Mouse (Mus musculus) urinary bladder, postnatal 10 days (tissue): ENCODE measurements around the gene Dynlt1b.
"Not testable (repeated sequence)": the region's sequence is repeated elsewhere in the genome, so short reads cannot be mapped to it uniquely, and the experiment has no call there.

ENCODE experiments used
- DNase-seq: peaks from one replicate; pipeline ENCODE4 v3.0.0; 2022; ENCODE audit warnings: low spot score

The Dynlt1b gene

DNA sequence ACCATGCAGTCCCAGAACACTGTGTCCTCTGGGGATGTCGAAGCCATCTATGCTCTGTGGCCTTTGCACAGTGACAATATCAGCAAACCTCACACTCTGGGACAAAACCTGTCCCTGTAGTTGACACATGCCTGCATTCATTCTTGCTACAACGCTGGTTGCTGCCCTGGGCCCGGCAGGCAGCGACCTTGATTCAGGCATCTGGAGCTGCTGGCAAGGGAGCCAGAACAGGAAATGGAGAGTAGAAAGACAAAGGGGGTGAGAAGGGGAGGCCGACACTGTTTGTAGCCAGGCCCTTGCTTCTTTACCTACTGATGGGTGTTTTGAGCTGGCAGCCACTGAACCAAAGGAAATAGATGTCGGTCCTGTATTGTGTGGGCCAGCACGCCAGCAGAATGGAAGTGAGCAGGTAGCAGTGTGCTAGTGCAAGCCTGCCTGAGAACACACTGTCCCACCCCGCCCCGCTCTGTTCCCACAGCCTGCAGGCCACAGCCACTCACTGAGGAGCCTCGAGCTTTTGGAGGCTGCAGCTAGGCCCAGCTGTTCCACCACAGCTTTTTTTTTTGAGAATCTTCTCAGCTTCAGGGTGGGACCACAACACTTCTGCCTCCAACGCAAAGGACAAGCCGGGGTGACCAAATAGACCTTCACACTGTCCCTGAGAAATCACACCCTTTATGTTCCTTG, 5.5 kb upstream of the Dynlt1b start:
- not testable (repeated sequence) for DNase-seq

DNA sequence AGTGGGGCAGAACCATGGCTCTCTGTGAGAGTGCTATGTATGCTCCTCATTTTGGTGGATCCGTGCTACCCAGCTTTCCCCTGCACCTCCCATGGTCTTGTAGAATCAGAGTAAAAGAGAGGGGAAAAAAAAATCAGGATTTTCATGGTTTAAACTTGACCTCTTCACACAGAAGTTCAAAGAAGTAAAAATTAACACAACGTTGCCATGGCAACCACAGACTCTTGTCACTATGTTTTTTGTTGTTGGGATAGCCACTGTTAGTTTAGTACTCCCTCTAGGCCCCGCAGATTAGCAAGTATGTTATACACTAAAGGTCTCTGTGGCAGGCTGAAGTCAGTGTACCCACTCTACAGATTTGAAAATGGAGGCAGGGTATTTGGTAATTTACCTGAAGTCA, 4.6 kb upstream of the Dynlt1b start:
- DNase-seq: not testable (repeated sequence)

DNA sequence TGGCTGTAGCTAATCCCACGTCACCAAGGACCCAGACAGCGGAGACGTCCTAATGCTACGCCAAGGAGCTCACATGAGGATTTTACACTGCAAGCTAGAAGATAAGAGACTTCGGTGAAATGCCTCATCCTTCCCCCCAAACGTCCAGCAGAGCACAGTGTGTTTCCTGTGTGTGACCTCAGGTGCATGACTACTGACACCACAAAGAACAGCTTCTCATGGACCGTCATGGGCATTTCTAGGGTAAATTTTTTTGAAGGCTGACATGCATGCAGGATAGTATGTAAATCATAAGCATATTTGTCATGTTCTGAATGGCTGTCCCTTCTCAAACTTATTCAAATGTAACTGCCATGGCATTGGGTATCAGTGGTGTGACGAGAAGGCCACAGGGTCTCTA, 3.0 kb upstream of the Dynlt1b start:
- DNase-seq: not testable (repeated sequence)

DNA sequence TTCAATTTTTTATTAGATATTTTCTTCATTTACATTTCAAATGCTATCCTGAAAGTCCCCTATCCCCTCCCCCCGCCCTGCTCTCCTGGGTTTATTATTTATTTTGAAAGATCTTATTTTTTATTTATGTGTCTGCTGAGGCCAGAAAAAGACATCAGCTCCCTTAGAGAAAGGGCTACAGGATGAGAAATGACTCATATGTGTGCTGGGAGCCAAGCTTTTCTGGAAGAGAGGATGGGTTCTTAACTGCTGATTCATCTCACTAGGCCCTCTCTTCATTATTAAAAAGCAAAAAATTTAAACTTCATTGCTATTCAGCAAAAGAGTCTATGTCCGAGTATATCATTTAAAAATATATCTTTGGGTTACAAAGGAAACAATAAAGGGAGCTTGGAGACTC, 986 bp upstream of the Dynlt1b start:
- DNase-seq: not testable (repeated sequence)

DNA sequence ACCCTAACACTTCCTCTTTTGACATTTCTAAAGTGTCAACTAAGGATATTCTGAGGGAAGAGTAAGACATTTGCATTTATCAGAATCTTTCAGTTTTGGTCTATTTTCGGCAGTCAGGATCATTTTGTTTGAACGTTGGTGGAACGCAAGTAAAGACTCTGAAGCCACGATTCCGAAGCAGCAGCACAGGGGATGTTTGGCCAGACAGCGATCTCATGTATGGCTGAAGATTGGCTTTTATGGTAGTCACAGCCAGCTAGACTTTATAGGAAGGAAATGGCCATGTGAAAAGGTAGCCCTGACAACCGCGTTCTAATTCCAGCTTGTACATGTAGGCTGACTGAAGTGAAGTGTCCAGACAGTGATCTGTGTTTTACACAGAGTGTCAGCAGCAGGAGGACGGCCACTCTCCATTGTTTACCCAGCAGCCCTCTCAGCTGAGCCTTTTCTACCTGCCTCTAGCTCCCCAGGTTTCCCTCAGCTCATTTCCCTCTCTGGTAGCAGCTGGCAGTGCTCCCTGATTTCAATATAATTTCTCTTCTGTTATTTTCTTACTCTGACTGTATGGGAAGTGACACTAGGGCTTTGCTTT, 594 bp downstream of the Dynlt1b start:
- DNase-seq: not testable (repeated sequence)

DNA sequence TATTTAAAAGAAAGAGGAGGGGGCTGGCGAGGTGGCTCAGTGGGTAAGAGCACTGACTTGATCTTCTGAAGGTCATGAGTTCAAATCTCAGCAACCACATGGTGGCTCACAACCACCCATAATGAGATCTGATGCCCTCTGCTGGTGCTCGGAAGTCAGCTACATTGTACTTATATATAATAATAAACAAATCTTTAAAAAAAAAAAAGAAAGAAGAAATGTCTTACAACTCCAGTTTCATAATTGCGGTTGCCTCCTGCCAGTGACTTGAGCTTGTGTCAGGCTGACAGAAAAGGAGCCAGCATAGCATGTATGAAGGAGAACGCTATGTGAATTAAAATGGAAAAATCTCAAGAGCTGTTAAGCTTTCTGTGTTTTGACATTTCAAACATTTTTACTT, 2.5 kb downstream of the Dynlt1b start:
- DNase-seq: not testable (repeated sequence)

DNA sequence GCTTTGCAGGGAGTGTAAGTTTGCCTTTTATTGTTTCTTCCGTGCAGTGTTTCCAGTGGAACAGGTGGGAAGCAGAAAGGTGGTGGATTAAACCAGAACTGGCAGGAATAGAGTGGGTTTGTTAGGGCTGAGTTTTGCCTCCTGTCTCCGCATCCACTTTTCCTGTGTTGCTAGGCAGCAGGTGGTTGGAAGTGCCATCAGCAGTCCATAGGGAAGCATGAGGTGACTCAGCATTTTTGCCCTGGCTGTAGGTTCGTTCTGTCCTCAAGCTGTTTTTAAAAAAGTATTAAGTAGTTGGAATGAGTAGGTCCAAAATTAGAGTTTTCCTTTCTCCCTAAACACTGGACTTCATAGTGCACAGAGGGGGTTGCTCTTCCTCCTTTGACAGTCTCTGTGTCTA, 3.8 kb downstream of the Dynlt1b start:
- DNase-seq: not testable (repeated sequence)

DNA sequence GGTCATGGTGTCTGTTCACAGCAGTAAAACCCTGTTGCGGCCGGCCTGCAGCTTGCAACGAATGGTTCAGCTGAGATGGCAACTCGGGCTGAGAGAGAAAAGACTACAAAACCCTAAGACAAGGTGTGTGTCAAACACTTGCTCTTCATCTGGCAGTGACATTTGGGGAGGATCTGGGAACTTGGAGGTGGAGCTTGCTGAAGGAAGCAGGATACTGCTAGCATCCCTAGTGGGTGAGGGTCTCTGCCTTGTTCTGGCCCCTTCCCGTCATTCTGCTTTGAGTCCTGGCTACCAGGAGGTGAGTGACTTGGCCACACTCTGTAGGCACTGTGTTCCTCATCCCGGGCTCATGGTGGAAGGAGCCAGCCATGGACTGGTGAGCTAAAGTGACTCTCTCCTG, 8.2 kb downstream of the Dynlt1b start:
- DNase-seq: not testable (repeated sequence)

DNA sequence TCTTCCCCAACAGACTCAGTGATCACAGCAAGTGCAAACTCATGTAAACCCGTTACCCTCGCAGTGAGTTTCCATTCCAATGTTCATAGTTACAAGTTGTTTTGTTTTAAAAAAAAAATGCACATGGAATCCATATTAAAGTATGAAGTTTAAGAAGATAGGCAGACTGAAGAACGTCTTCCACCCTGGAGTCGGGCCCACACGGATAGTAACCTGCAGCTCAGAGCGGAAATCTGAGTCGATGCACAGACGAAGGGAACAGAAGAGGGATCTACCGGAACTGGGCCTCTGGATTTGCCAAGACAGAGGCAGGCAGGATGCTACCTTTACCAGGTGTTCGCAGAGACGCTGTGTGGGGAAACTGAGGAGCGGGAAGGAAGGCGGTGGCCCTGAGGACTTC, 10.0 kb downstream of the Dynlt1b start:
- not testable (repeated sequence) for DNase-seq

DNA sequence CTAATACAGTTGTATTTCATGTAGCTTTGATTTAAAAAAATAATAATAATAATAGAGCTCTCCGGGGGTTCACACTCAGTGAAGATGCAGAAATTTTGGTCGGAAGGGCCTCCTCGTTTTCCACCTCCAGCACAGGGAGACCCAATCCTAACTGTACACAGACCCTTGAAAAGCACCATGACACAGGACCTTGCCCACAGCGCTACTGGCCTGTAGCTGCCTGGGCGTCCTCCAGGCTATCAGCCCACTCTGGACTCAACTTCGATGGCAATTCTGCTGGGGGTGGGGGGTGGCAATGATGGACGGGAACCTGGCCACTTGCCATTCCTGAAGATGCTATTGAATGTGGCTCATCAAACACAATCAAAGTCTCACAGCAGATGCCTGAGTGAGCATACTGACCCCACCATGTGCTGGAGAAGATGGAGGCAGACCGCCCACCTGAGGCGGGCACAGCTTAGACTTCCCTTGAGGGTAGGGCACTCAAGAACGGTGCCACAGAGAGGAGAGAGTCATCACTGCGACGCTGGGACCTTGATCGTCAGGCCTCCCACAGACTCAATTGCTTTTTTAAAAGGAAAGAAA, 10.7 kb downstream of the Dynlt1b start:
- DNase-seq: not testable (repeated sequence)

DNA sequence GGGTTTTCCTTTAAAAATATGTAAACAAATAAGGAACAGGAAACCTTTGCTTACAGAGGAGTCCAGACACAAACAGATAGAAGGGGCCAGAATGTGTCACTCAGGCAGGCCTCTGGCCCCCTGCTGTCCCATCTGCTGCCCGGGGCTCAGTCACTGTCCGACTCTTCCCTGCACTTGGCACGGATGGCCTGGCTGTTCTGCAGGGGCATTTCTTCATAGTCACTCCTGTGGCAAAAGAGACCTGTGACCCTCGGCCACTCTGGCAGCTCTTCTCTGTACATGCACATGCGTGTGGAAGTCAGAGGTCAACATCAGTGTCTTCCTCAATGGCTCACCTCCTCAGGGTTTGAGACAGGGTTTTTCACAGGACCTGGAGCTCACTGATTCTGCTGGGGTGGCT, 11.3 kb downstream of the Dynlt1b start:
- not testable (repeated sequence) for DNase-seq

DNA sequence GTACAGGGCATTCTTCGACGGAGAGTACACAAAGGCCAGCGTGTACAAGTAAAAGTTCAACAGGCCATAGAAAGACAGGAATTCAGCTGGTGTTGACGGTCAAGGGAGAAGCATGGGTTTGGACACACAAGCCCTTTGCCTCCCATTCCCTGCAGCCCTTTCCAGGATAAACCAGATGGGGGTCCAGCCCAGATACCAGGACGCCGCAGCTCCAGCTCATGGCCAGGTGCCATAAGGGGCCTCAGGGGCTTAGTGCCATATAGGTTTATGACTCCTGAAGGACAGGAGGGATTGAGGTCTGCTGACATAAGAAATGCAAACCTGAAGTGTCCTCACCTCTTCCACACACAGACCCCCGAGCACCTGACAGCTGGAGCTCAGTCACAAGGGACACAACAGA, 12.6 kb downstream of the Dynlt1b start:
- not testable (repeated sequence) for DNase-seq

DNA sequence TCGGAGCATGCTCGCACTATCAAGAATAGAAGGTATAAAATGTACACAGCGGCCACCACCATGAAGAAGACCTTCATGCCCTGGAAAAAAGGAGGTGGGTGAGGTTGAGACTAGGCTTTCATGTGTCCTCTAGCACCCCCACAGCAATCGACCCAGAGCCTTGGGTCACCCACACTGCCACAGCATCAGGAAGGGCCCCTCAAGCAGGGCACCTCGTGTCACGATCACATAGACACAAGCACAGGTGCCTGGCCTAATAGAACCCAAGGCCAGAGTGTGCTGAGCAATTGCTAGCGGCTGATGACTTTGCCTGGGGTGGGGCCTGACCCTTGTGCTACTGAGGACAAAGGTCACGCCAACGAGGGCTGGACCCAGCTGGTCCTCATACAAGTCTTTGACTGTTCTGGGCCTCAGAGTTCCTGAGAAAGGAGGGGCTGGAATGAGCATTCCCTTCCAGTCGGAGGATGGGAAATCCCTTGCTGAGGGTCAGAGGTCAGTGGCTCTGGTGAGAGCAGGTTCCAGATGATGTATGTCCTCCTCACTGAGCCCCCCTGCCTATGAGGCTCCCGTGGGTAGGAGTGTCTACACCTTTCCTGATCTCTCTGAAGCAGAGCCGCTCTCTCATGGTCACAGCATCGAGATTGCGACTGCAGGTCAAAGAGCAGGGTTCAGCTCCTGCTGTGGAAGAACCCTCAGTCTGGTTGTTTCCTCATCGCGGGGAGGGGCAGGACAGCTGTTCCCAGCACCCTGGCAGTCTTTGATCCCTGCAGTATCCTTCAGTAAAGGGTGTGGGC, 16.1 kb downstream of the Dynlt1b start:
- DNase-seq: not testable (repeated sequence)

DNA sequence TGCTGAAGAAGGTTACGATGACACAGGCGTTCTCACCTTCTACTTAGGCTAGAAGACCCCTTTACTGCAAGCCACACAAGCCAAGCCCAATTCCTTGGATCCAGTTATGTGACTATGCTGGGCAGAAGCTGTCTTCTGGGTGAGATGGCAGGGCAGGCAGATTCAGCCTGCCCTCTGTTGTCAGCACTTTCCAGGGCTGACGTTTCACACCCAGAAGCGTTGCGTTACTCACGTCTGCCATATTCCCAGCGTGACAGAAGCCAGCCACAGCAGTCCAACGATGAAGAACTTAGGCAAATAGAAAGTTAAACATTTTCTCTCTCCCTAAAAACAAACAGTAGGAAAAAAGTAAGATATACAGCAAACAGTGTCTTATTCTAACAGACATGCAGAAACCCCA, 18.4 kb downstream of the Dynlt1b start:
- DNase-seq: not testable (repeated sequence)

DNA sequence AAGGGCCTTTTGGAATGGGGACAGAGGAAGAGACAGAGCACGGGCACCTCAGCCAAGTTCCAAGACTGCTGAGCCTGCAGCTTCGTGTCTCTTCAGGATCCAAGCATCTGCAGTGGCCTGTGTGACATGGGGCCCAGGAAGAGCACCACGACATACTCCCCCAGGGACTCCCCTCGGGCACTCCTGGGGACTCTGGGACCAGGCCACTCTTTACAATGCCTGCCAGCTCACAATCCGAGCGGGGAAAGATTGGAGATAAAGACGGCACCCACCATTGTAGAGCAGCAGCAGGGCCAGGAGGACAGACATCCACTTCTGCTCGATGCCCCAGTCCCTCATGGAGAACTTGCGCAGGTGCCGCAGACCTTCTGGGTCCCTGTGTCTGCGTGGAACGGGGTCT, 19.3 kb downstream of the Dynlt1b start:
- not testable (repeated sequence) for DNase-seq

DNA sequence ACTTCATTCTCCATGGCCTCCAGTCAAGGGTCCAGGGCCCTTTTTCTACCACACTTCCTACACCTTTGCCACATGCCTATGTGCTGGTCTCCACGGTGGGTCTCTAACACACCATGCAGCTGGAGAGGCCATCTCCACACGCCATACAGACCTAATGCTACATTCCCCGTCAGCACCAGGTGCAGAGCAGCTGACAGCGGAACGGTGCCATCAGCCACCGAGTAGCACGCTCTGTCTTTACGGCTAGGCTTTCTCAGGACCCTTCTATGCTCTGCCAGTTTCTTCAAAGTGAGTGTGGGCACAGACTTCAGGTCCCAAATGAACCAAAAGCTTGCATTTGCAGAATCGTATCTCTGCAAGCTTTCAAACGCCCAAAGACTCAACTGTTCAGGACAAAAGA, 21.3 kb downstream of the Dynlt1b start:
- not testable (repeated sequence) for DNase-seq

DNA sequence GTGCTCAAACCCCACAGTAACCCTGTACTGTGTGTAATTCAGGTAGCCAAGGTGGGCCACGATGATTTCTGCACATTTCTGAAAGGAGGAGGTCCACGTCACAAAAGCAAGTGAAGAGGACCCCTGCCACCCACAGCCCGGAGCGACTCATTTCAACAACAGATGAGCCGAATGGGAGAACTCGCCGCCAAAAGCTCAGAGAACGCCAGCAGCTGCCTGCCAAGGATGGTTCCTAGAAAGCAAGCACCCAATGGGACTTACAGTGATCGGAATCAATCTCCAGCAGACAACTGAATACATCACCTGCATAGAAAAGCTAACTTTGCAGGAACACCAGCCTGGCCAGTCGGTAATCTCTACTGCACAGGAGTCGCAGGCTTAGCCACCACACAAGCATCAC, 22.8 kb downstream of the Dynlt1b start:
- DNase-seq: not testable (repeated sequence)

DNA sequence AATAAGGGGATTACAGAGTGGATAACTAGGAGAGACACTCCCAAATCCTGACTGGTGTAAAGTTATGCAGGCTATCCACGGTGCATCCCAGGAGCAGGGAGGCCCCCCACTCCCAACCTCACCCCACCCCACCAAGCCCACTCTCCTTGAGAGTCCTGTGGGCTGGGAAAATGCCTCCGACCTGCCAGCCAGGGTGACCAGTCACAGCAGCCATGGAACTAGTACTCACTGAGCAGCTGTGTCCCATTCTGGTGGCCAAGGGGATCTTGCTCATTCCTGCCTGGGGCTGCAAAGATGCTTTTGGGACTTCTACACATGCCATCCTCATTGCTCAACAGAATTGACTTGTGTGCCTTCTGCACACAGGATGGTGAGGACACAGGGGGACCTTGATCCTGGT, 24.8 kb downstream of the Dynlt1b start:
- DNase-seq: not testable (repeated sequence)

DNA sequence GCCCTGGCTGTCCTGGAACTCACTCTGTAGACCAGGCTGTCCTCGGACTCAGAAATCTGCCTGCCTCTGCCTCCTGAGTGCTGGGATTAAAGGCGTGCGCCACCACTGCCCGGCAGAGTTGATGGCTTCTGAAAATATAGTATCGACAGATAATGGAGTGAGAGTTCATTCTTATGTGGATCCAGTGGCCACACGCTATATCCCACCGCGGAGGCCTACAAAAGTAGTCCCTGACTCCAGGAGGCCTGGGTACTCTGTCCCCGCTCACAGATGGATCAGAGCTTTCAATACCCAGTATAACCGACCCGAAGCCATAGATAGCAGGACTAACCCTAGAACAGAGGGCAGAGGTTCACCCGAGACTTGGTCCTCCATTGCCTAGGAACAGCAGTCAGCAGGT, 26.0 kb downstream of the Dynlt1b start:
- not testable (repeated sequence) for DNase-seq

DNA sequence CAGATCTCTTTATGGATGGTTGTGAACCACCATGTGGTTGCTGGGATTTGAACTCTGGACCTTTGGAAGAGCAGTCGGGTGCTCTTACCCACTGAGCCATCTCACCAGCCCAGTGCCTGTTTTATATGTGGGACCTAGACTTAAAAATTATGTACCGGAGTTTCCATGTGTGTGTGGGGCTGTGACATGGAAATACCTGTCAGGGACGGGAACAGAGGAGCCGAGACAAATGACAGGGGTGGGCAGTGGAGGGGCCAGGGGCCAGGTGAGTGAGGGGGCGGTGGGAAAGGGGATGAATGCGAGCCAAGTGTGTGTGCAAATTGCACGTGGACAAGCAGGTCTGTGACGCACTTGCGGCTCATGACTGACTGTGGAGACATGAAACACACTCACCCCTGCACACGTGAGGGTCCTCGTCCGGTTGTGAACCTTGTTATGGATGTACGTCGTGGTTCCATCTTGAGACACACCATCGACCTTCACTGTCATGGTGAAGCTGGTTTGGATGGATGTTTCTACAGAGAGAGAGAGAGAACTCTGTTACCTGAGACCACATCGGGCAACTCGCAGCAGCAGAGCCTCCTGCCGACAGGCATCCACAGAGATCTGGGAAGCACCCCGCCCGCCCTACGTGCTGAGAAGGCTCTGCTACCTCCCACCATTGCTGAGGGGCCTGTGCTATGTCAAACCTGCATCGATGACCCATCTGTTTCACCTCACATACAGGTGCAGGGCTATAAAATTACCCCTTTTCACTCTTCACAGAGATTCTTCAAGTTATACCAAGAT, 26.9 kb downstream of the Dynlt1b start:
- DNase-seq: not testable (repeated sequence)

DNA sequence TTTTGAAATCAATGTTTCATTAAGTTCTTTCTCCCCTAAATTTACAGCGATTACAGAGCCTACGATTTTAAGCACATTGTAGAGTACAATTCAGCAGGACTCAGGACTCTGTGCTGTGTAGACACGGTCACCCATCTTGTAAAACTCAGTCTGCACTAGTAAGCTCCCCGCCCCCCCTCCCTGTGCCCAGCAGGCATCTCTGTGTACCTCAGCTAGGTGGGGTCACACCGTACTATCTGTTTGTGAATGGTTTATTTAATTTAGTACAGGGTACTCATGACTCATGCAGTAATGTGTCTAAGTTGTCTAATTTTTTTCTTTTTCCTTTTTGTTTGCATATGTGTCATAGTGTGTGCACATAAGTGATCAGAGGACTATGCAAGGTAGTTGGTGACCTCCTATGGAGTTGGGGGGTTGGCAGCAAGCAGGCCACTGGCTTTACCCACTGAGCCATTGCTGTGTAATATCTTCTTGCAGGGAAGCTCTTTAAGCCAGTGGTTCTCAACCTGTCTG, 31.2 kb downstream of the Dynlt1b start:
- not testable (repeated sequence) for DNase-seq

DNA sequence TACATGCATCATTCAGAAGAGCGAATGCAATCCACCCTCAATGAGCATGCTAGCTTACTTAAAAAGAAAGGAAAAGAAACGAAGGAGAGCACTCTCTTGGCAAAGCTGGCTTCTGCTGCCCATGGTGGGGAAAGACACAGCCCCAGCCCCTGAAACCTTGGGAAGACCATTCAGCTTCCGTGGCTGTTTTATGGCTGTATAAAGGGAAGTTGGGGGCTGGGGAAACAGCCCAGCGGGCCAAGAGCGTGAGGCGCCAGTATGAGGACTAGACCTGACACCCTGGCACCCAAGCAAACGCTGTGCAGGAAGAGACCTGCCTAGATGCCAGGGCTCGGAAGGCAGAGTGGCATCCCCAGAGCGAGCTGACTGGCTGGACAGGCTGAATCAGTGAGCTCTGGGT, 35.8 kb downstream of the Dynlt1b start:
- not testable (repeated sequence) for DNase-seq
